Mouse (Mus musculus) CH12.LX (cell line): ENCODE results near the gene Gp5. TPM values are rescaled to one million over a fixed set of nuclear protein-coding genes. Genes with fewer than 3 reads are reported as not detected.
A peak's percentile ranks its signal among the peaks of the same experiment; 100 is the strongest.

Experiments
- DNase-seq: peaks from one replicate; pipeline ENCODE4 v3.0.0-alpha.2; 2013; ENCODE audit errors: extremely low read depth
- H3K27ac ChIP-seq: 2 replicates; pipeline ENCODE4 v1.5.1; 2012; ENCODE audit warnings: low read depth, mild to moderate bottlenecking, control low read depth, moderate library complexity; ENCODE audit not compliant: insufficient read depth
- H3K27me3 ChIP-seq: replicated peaks from 2 replicates; pipeline ENCODE3; 2012; ENCODE audit warnings: inconsistent platforms
- H3K36me3 ChIP-seq, 2 experiments: replicated peaks in 1 of 2; 2 replicates each; pipeline versions ENCODE3 to v1.6.1; 2012; ENCODE audit warnings: inconsistent platforms in 1 of 2, low read length in 1 of 2, mild to moderate bottlenecking in 1 of 2, mixed read lengths in 1 of 2, moderate library complexity in 1 of 2; ENCODE audit not compliant: control insufficient read depth in 1 of 2, insufficient read depth in 1 of 2
- H3K4me1 ChIP-seq, 2 experiments: 2 replicates each; pipeline ENCODE4 v1.6.1; 2012; ENCODE audit warnings: inconsistent platforms in 1 of 2, moderate library complexity in 1 of 2; ENCODE audit not compliant: insufficient read depth in 2 of 2, control insufficient read depth in 1 of 2
- H3K4me2 ChIP-seq: 2 replicates; pipeline ENCODE4 v1.6.1; 2012; ENCODE audit warnings: low read depth, mild to moderate bottlenecking, control low read depth; ENCODE audit not compliant: poor library complexity, insufficient read depth, severe bottlenecking
- H3K4me3 ChIP-seq, 3 experiments: fragments of 150-350 bp in 1 of 3; sonication (generic) in 1 of 3; replicated peaks in 1 of 3; 2 replicates each; pipeline versions ENCODE3 to v1.5.1; 2011 to 2012; ENCODE audit warnings: low read depth in 2 of 3, low read length in 2 of 3, mild to moderate bottlenecking in 2 of 3, moderate library complexity in 2 of 3, control low read depth in 1 of 3, improper control_type of control experiment in 1 of 3, inconsistent platforms in 1 of 3, mixed read lengths in 1 of 3; ENCODE audit not compliant: poor library complexity in 1 of 3
- H3K79me2 ChIP-seq: replicated peaks from 2 replicates; pipeline ENCODE4 v1.6.1; 2012; ENCODE audit warnings: mild to moderate bottlenecking, moderate library complexity; ENCODE audit not compliant: control insufficient read depth, poor library complexity, insufficient read depth, severe bottlenecking; ENCODE audit errors: extremely low read depth
- H3K9ac ChIP-seq: 2 replicates; pipeline ENCODE4 v1.6.1; 2012; ENCODE audit warnings: low read depth, mild to moderate bottlenecking, control low read depth, moderate library complexity; ENCODE audit not compliant: insufficient read depth
- H3K9me3 ChIP-seq: replicated peaks from 2 replicates; pipeline ENCODE3; 2012; ENCODE audit warnings: low read length, inconsistent platforms, mixed read lengths
- BHLHE40 ChIP-seq: IDR thresholded peaks from 2 replicates; pipeline ENCODE4 v1.6.1; 2011; ENCODE audit warnings: mild to moderate bottlenecking, low read depth, low read length, improper control_type of control experiment
- CHD1 ChIP-seq: IDR thresholded peaks from 2 replicates; pipeline ENCODE4 v1.6.1; 2012; ENCODE audit warnings: low read depth, low read length, improper control_type of control experiment, inconsistent platforms
- E2F4 ChIP-seq: IDR thresholded peaks from 2 replicates; pipeline ENCODE4 v1.6.1; 2011; ENCODE audit warnings: low read depth, low read length, improper control_type of control experiment; ENCODE audit not compliant: insufficient replicate concordance
- EP300 ChIP-seq: IDR thresholded peaks from 2 replicates; pipeline ENCODE4 v1.6.1; 2011; ENCODE audit warnings: low read length, improper control_type of control experiment
- ETS1 ChIP-seq: conservative IDR thresholded peaks from 2 replicates; pipeline ENCODE4 v1.6.1; 2012; ENCODE audit warnings: low read depth, mild to moderate bottlenecking, inconsistent platforms, low read length, improper control_type of control experiment, moderate library complexity
- HCFC1 ChIP-seq: IDR thresholded peaks from 2 replicates; pipeline ENCODE4 v1.6.1; 2012; ENCODE audit warnings: low read depth, mild to moderate bottlenecking, inconsistent platforms, low read length, improper control_type of control experiment
- IRF4 ChIP-seq: IDR thresholded peaks from 2 replicates; pipeline ENCODE4 v1.6.1; 2014; ENCODE audit warnings: low read depth, mild to moderate bottlenecking, inconsistent platforms, low read length, improper control_type of control experiment
- JUND ChIP-seq: conservative IDR thresholded peaks from 2 replicates; pipeline ENCODE4 v1.6.1; 2011; ENCODE audit warnings: low read depth, low read length, improper control_type of control experiment
- KAT2A ChIP-seq: IDR thresholded peaks from 2 replicates; pipeline ENCODE4 v1.6.1; 2012; ENCODE audit warnings: low read length, improper control_type of control experiment, inconsistent platforms; ENCODE audit not compliant: insufficient replicate concordance
- MAX ChIP-seq: IDR thresholded peaks from 2 replicates; pipeline ENCODE4 v1.6.1; 2011; ENCODE audit warnings: low read length, improper control_type of control experiment
- MAZ ChIP-seq: IDR thresholded peaks from 2 replicates; pipeline ENCODE4 v1.6.1; 2012; ENCODE audit warnings: low read depth, mild to moderate bottlenecking, inconsistent platforms, low read length, improper control_type of control experiment, moderate library complexity
- MYC ChIP-seq: IDR thresholded peaks from 2 replicates; pipeline ENCODE4 v1.6.1; 2011; ENCODE audit warnings: low read depth, mild to moderate bottlenecking, improper control_type of control experiment, low read length
- NELFE ChIP-seq: IDR thresholded peaks from 2 replicates; pipeline ENCODE4 v1.6.1; 2011; ENCODE audit warnings: low read depth, low read length, improper control_type of control experiment
- PAX5 ChIP-seq: IDR thresholded peaks from 2 replicates; pipeline ENCODE4 v1.6.1; 2012; ENCODE audit warnings: low read length, inconsistent platforms, mixed read lengths
- POLR2A ChIP-seq: IDR thresholded peaks from 2 replicates; pipeline ENCODE4 v1.6.1; 2011; ENCODE audit warnings: low read depth, mild to moderate bottlenecking, improper control_type of control experiment, low read length
- RCOR1 ChIP-seq: conservative IDR thresholded peaks from 2 replicates; pipeline ENCODE4 v1.6.1; 2012; ENCODE audit warnings: low read depth, mild to moderate bottlenecking, inconsistent platforms, low read length, improper control_type of control experiment
- SIN3A ChIP-seq: IDR thresholded peaks from 2 replicates; pipeline ENCODE4 v1.6.1; 2012; ENCODE audit warnings: low read length, improper control_type of control experiment, inconsistent platforms
- TBP ChIP-seq: conservative IDR thresholded peaks from 2 replicates; pipeline ENCODE4 v1.6.1; 2011; ENCODE audit warnings: low read depth, low read length, improper control_type of control experiment
- USF2 ChIP-seq: conservative IDR thresholded peaks from 2 replicates; pipeline ENCODE4 v1.6.1; 2011; ENCODE audit warnings: low read depth, low read length, improper control_type of control experiment
- ZC3H11A ChIP-seq: IDR thresholded peaks from 2 replicates; pipeline ENCODE4 v1.6.1; 2012; ENCODE audit warnings: low read depth, mild to moderate bottlenecking, inconsistent platforms, low read length, improper control_type of control experiment
- ZKSCAN1 ChIP-seq: IDR thresholded peaks from 2 replicates; pipeline ENCODE4 v1.6.1; 2012; ENCODE audit warnings: low read depth, inconsistent platforms, low read length, improper control_type of control experiment, borderline replicate concordance
- ZNF384 ChIP-seq: IDR thresholded peaks from 2 replicates; pipeline ENCODE4 v1.6.1; 2012; ENCODE audit warnings: low read depth, low read length, improper control_type of control experiment, inconsistent platforms
- dilution Hi-C: fragments of 300-500 bp; cut with MboI; formaldehyde crosslinking; loops from 2 replicates; pipeline ENCODE4 v1.14.3; 2020; ENCODE audit warnings: low sequenced_read_pairs; ENCODE audit not compliant: extremely low pct_unique_long_range_greater_than_20kb, extremely low pct_ligation_motif_present
- in situ Hi-C: fragments of 300-500 bp; cut with MboI; formaldehyde crosslinking; loops from 3 replicates; pipeline ENCODE4 v1.14.3; 2019; ENCODE audit warnings: low sequenced_read_pairs, low pct_ligation_motif_present, low pct_unique_long_range_greater_than_20kb, mixed read lengths
- polyA plus RNA-seq: library from polyadenylated mRNA; unstranded; fragments of >175 nt; gene quantifications from 2 replicates; pipeline ENCODE4 v1.2.1, GENCODE M21; 2012; ENCODE audit warnings: low read depth; ENCODE audit not compliant: insufficient read length
- total RNA-seq, 2 experiments: library from RNA; depleted of rRNA; stranded (reverse); fragments of 300-350 nt in 1 of 2; fragments of >200 nt in 1 of 2; gene quantifications; 2 replicates each; pipeline ENCODE4 v1.2.3; 2012 to 2014

The Gp5 gene
- total and polyA plus RNA-seq, 3 experiments = 0.25 TPM; not detected in 2

- in situ Hi-C loops = loop anchor here (25.0 kb wide), 2 partner anchors 790 to 1090 kb away; no protein-coding TSS in a partner anchor
- Histone ChIP-seq H3K4me1 (peaks cover 4 to 35% of the 10 kb centered on the region in 2 experiments), H3K36me3 (no peaks in the 10 kb centered on the region)
- TF ChIP-seq RCOR1 (0 out of 2 replicates have a peak, but pooled peaks have one; percentile 50), EP300 (peak; percentile 75), MAX (peak; percentile 71), MAZ (0 out of 2 replicates have a peak, but pooled peaks have one; percentile 46), BHLHE40 (peak; percentile 45), HCFC1 (no peak), ZC3H11A (no peak), IRF4 (peak; percentile 81), NELFE (no peak), ZKSCAN1 (no peak), PAX5 (no peak), SIN3A (no peak), E2F4 (no peak), USF2 (no peak), CHD1 (no peak), ZNF384 (peak; percentile 91), MYC (peak; percentile 53; the same call in 1 of the 2 replicates), ETS1 (peak; percentile 63)
- TF ChIP-seq, all 38 proteins: peak for 9
- no peaks in the 10 kb centered on the region for H3K79me2 ChIP-seq
- dilution Hi-C loops = no loop called here
- H3K9me3 ChIP-seq = no peaks in the 10 kb centered on the region
- H3K4me2 ChIP-seq = peak overlapping the region; percentile 46
- no peak overlapping the region for H3K27ac ChIP-seq
- no peaks in the 10 kb centered on the region for H3K27me3 ChIP-seq
- H3K4me3 ChIP-seq = no peak overlapping the region
- peak; percentile 71 for DNase-seq
- no peak overlapping the region for H3K9ac ChIP-seq
These were observed 38.5 kb downstream of the Gp5 start for GRCm38 (mm10) chr16:30271941-30272595.

- Histone ChIP-seq H3K4me1 (peaks cover 4 to 35% of the 10 kb centered on the region in 2 experiments), H3K9me3 (no peaks in the 10 kb centered on the region), H3K79me2 (no peaks in the 10 kb centered on the region), H3K4me2 (no peak overlapping the region), H3K4me3 (no peak overlapping the region), H3K36me3 (no peaks in the 10 kb centered on the region), H3K27ac (no peak overlapping the region), H3K9ac (no peak overlapping the region), H3K27me3 (no peaks in the 10 kb centered on the region)
- in situ Hi-C loops = loop anchor here (25.0 kb wide), 2 partner anchors 791 to 1091 kb away; no protein-coding TSS in a partner anchor
- dilution Hi-C loops = no loop called here
- TF ChIP-seq RCOR1 = no peak
- no peak for TF ChIP-seq JUND
- TF ChIP-seq TBP = no peak
- TF ChIP-seq MYC = no peak
- TF ChIP-seq SIN3A = no peak
- TF ChIP-seq E2F4 = no peak
- TF ChIP-seq BHLHE40 = no peak
- no peak for TF ChIP-seq ZNF384
- no peak for TF ChIP-seq USF2
- no peak for TF ChIP-seq KAT2A
- no peak for TF ChIP-seq EP300
- no peak for TF ChIP-seq IRF4
- TF ChIP-seq POLR2A = no peak
- TF ChIP-seq CHD1 = no peak
- DNase-seq = no peak
These were observed 39.3 kb downstream of the Gp5 start for GRCm38 (mm10) chr16:30271223-30271761.
